Mouse (Mus musculus): ENCODE measurements around the gene Slc16a7.

DNA sequence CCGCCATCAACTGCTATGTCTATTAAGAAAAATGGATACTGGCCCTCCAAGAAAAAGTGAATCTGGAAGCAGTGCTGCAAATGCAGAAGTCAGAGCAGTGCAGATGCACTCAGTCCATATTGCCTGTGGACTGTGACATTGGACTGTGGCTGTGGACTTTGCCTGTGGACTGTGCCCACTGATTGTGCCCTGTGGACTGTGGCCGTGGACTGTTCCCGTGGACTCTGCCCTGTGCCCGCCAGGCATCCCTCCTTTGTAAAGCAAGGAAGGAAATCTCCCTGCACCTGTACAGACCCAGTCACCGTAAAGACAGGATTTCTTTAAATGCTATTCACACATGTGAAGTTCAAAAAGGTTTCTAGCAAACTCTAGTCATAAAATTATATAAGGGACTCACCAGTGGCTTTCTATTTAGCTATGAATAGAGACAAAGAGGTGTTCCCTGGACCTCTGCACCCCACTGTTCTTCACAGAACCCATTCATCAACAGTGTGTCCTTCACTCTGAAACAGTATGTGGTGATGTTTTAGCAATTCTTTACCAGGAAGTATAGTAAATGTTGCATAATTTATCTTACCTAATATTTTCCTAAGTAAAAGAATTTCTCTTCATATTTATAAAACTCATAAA, 114.6 kb downstream of the Slc16a7 start:
- no peak for TF ChIP-seq HCFC1 (IDR thresholded peaks at IDR 0.05; ENCODE audit: borderline replicate concordance, insufficient read depth, low read length)
- no peak for TF ChIP-seq CHD2 (IDR thresholded peaks at IDR 0.05; ENCODE audit: low read depth, low read length)
- TF ChIP-seq MAFK (IDR thresholded peaks at IDR 0.05; ENCODE audit: insufficient read depth, low read depth, low read length), result no peak

Measured in ES-E14 (cell line).